Mouse (Mus musculus): ENCODE measurements around the gene Vasp.

DNA sequence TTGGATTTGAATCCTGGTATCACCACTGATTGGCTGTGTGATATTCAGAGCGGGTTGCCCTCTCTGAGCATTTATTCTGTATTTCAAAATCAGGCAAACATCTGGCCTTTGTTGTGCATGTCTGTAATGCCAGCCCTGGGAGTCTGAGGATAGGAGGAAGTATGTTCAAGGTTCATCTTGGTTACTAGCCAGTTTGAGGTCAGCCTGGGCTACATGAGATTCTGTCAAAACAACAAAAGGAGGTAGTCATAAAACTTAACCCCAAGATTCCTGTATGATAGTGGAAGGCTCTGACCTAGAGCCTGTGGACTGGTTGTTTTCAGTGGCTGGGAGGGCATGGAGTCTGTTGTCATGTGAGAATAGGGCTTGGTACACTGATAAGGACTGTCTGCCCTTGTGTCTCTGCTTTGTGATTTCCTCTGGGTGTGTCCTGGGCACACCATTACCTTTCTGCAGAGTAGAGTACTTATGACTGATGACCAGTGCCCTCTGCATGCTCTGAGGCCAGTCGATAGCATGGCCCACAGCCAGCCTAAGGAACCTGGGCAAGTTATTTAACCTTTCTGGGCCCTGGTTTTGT lies 36.4 kb downstream of the Vasp start:
- TF ChIP-seq GATA1 (IDR thresholded peaks at IDR 0.05; ENCODE audit: low read length), result no peak
- TF ChIP-seq TAL1 (IDR thresholded peaks at IDR 0.05; ENCODE audit: low read length), result no peak

All from erythroblast, embryonic 14.5 days (primary cell).